8 mouse cellular contexts compared by ENCODE assay signal in genomic region chr4:139192499-139193175, GRCm38 (mm10). TPM values are rescaled to one million over a fixed set of nuclear protein-coding genes. Genes with fewer than 3 reads are reported as not detected.
DNase-seq lines count a peak whose midpoint lies in the region; ATAC-seq and TF ChIP-seq lines count a peak whose summit lies in the region.

TSS of gene Capzb (plus strand) at chr4:139192899.

- H3K9ac ChIP-seq in kidney, embryonic 15.5 days = peak within 1 kb of the TSS; percentile 93

- ATAC-seq in kidney, embryonic 15.5 days (replicated peaks; ENCODE audit: low FRiP score) = peak; percentile 98
- ATAC-seq in monocyte, adult 5-6 weeks (replicated peaks; ENCODE audit: insufficient number of reproducible peaks, low FRiP score, low TSS enrichment, poor library complexity, severe bottlenecking) = peak; percentile 77

- WGBS in heart, embryonic 10.5 days = under 1% methylated on average over 62 of the region's 69 CpGs
- WGBS in kidney, embryonic 15.5 days = 1% methylated on average over 43 of the region's 69 CpGs

- peak within 1 kb of the TSS; percentile 96 for H3K4me3 ChIP-seq in bone marrow macrophage, adult 2 months (ENCODE audit: insufficient read depth, low read length)
- H3K4me3 ChIP-seq in embryonic fibroblast, embryonic 13.5 days (ENCODE audit: insufficient read depth, low read length) = peak within 1 kb of the TSS; percentile 96
- H3K4me3 ChIP-seq in heart, embryonic 10.5 days = peak within 1 kb of the TSS; percentile 95
- H3K4me3 ChIP-seq in kidney, embryonic 15.5 days (replicated peaks) = peak within 1 kb of the TSS; percentile 95

- TF ChIP-seq CTCF in bone marrow macrophage, adult 2 months (IDR thresholded peaks at IDR 0.05; ENCODE audit: low read depth, low read length) = no peak
- no peak for TF ChIP-seq CTCF in embryonic fibroblast, embryonic 13.5 days (IDR thresholded peaks at IDR 0.05; ENCODE audit: borderline replicate concordance, insufficient read depth, low read length)

- peak; percentile 97 for DNase-seq in A20 (ENCODE audit: low read depth, low spot score)
- DNase-seq in heart, embryonic 10.5 days (ENCODE audit: low spot score) = peak; percentile 99
- peak; percentile 99 for DNase-seq in liver
- DNase-seq in spleen, postnatal 4 days (ENCODE audit: low spot score in 2 of 2) = peak; percentile 96 to 99

- peak within 1 kb of the TSS; percentile 90 for H3K27ac ChIP-seq in bone marrow macrophage, adult 2 months (ENCODE audit: insufficient read depth, low read depth, low read length)
- peak within 1 kb of the TSS; percentile 89 for H3K27ac ChIP-seq in embryonic fibroblast, embryonic 13.5 days (ENCODE audit: insufficient read depth, low read length)
- peak within 1 kb of the TSS; percentile 98 for H3K27ac ChIP-seq in heart, embryonic 10.5 days
- H3K27ac ChIP-seq in kidney, embryonic 15.5 days = peak within 1 kb of the TSS; percentile 97

- peak within 1 kb of the TSS; percentile 85 for H3K4me2 ChIP-seq in kidney, embryonic 15.5 days

- no peaks in the 10 kb centered on the region for H3K27me3 ChIP-seq in heart, embryonic 10.5 days (ENCODE audit: insufficient read depth, poor library complexity, severe bottlenecking)
- no peaks in the 10 kb centered on the region for H3K27me3 ChIP-seq in kidney, embryonic 15.5 days

- TF ChIP-seq POLR2A in bone marrow macrophage, adult 2 months (IDR thresholded peaks at IDR 0.05; ENCODE audit: borderline replicate concordance, low read depth, low read length) = no peak
- peak; percentile 99 for TF ChIP-seq POLR2A in embryonic fibroblast, embryonic 13.5 days (IDR thresholded peaks at IDR 0.05; ENCODE audit: low read depth, low read length)

- peaks cover 60% of the 10 kb centered on the region for H3K4me1 ChIP-seq in bone marrow macrophage, adult 2 months (ENCODE audit: control insufficient read depth, insufficient read depth, low read length)
- peaks cover 30% of the 10 kb centered on the region for H3K4me1 ChIP-seq in embryonic fibroblast, embryonic 13.5 days (ENCODE audit: control insufficient read depth, insufficient read depth, low read length)
- peaks cover 63% of the 10 kb centered on the region for H3K4me1 ChIP-seq in heart, embryonic 10.5 days
- peaks cover 54% of the 10 kb centered on the region for H3K4me1 ChIP-seq in kidney, embryonic 15.5 days

- H3K9me3 ChIP-seq in heart, embryonic 10.5 days = no peaks in the 10 kb centered on the region
- H3K9me3 ChIP-seq in kidney, embryonic 15.5 days (replicated peaks) = no peaks in the 10 kb centered on the region

- H3K36me3 ChIP-seq in heart, embryonic 10.5 days = no peaks in the 10 kb centered on the region
- H3K36me3 ChIP-seq in kidney, embryonic 15.5 days = no peaks in the 10 kb centered on the region

RNA-seq across cellular contexts. Expression of gene Capzb, which starts in this region (rescaled TPM):
- polyA plus RNA-seq in bone marrow macrophage, adult 2 months (2012; ENCODE audit: insufficient read depth, insufficient read length, missing spikeins) = 483 and 496 TPM in 2 replicates
- 355 and 440 TPM in 2 replicates for polyA plus RNA-seq in embryonic fibroblast, embryonic 13.5 days (2011; ENCODE audit: insufficient read length, low read depth, missing spikeins)
- 450 and 452 TPM in 2 replicates for polyA plus RNA-seq in heart, embryonic 10.5 days (2016; fragmentation: Nextera tagmentation; extraction: Ambion mirVana)
- polyA plus RNA-seq in kidney, embryonic 15.5 days (2015; fragmentation: Nextera tagmentation; extraction: Ambion mirVana) = 392 and 395 TPM in 2 replicates
- 302 to 348 TPM (median 323 TPM) in 3 replicates for total RNA-seq in monocyte, adult 5-6 weeks (2017)

Comparison
In these comparisons a context has a peak if more than half of its experiments do, and no peak if none do; other contexts are left out.
1. Peak in every context shown above with its lines: DNase-seq, ATAC-seq, H3K4me3 ChIP-seq and H3K27ac ChIP-seq.